Mouse (Mus musculus) hindbrain, embryonic 11.5 days (tissue): ENCODE measurements at regions not wholly inside any gene's neighbourhood (a gene's known extent, or its start where the extent isn't known, plus 50 kb on each side); places are given as distances from the start of the nearest gene placed in this dataset.

Experiments
- ATAC-seq: fragments of 200-750 bp; cut with Nextera tagmentation; 2 replicates; pipeline ENCODE4 v1.8.0; 2017; ENCODE audit warnings: mild to moderate bottlenecking, moderate TSS enrichment, moderate library complexity; ENCODE audit not compliant: low FRiP score
- DNase-seq: peaks from one replicate; pipeline ENCODE4 v3.0.0-alpha.2; 2015; ENCODE audit warnings: low spot score
- H3K27ac ChIP-seq: fragments of 300-500 bp; sonication (generic); 2 replicates; pipeline ENCODE4 v1.5.1; 2014; ENCODE audit warnings: mild to moderate bottlenecking, low read depth, low read length
- H3K27me3 ChIP-seq: fragments of 300-500 bp; sonication (generic); 2 replicates; pipeline ENCODE4 v1.6.1; 2014; ENCODE audit warnings: mild to moderate bottlenecking, low read length, moderate library complexity, mixed read lengths; ENCODE audit not compliant: control insufficient read depth, insufficient read depth
- H3K36me3 ChIP-seq: fragments of 300-500 bp; sonication (generic); 2 replicates; pipeline ENCODE4 v1.6.1; 2014; ENCODE audit warnings: mild to moderate bottlenecking, low read length, moderate library complexity, mixed read lengths; ENCODE audit not compliant: control insufficient read depth, insufficient read depth
- H3K4me1 ChIP-seq: fragments of 300-500 bp; sonication (generic); replicated peaks from 2 replicates; pipeline ENCODE4 v1.6.1; 2014; ENCODE audit warnings: low read length, mixed read lengths; ENCODE audit not compliant: control insufficient read depth, insufficient read depth
- H3K4me2 ChIP-seq: fragments of 300-500 bp; sonication (generic); replicated peaks from 2 replicates; pipeline ENCODE4 v1.6.1; 2014; ENCODE audit warnings: mild to moderate bottlenecking, low read depth, low read length
- H3K4me3 ChIP-seq: fragments of 300-500 bp; sonication (generic); 2 replicates; pipeline ENCODE4 v1.5.1; 2014; ENCODE audit warnings: low read depth, low read length
- H3K9ac ChIP-seq: fragments of 300-500 bp; sonication (generic); 2 replicates; pipeline ENCODE4 v1.6.1; 2014; ENCODE audit warnings: low read depth, low read length
- H3K9me3 ChIP-seq: fragments of 300-500 bp; sonication (generic); 2 replicates; pipeline ENCODE4 v1.6.1; 2016; ENCODE audit warnings: low read length; ENCODE audit not compliant: control insufficient read depth
- WGBS: fragments of 180-500 bp; shearing (Covaris S2); extraction: QIAGEN DNeasy Blood & Tissue Kit; methylation state at CpG from one replicate; pipeline ENCODE4 v1.1.7; 2014; 5-methylcytosine and 5-hydroxymethylcytosine counted together

DNA sequence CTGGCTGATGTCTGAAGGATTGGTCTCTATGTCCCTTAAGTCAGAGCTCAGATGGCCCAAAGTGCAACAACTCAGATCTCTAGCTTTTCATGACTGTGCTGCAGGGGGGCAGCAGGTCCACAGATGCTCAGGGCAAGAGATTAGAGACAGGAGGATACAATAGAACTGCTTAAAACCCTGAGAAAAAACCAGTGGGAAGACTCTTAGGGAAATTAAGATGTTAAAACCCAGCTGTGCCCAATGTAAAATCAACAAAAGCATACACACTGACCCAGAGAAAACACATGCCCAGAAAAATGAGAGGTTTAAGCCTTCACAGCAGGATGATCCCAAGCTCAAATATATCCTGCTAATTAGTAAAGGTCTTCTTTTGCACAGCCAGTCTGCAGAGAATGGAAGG lies 403.5 kb downstream of the Klhl13 start:
- DNase-seq: peak; percentile 1
- no peaks in the 10 kb centered on the region for H3K36me3 ChIP-seq
- H3K9me3 ChIP-seq: no peaks in the 10 kb centered on the region
- no peaks in the 10 kb centered on the region for H3K4me1 ChIP-seq
- H3K27ac ChIP-seq: no peak overlapping the region
- no peak overlapping the region for H3K9ac ChIP-seq
- peak; percentile 54; the same call in 1 of the 2 replicates for ATAC-seq
- H3K4me3 ChIP-seq: no peak overlapping the region
- H3K27me3 ChIP-seq: no peaks in the 10 kb centered on the region
- no peak overlapping the region for H3K4me2 ChIP-seq

DNA sequence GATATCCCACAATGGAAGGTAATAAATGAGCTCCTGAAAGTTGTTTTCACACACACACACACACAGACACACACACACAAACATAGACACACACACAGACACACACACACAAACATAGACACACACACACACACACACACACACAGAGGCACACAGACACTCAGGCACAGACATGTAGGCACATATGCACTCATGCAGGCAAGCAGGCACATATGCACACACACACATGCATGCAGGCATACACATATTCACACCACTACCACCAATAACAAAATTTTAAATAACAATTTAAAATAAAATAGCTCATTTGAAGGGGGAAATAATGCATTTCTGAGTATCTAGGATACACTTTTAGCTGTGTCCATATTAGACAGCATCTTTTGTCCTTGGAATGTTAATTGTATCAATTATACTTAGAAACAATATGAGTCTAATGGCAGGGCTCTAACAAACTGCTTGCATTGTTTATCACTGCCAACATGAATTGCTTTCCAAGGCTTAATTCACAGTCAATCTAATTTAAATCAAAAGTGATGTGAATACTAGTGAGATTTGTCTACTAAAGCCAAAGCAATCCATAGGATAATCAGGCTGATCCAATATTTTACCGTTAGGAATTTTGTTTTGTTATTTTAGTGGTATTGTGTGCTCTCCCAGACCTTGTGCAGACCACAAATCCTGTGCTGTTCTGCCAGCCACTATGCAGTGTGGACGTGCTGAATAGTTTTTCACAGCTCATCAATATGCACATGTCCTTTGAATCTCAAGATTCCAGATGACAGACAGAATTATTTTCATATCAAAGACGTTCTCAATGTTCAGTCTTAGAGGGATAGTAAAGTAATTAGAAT lies 414.3 kb downstream of the Klhl13 start:
- Histone ChIP-seq H3K9me3 (no peaks in the 10 kb centered on the region), H3K36me3 (no peaks in the 10 kb centered on the region), H3K27ac (no peak overlapping the region), H3K4me2 (no peak overlapping the region), H3K4me1 (no peaks in the 10 kb centered on the region), H3K4me3 (no peak overlapping the region), H3K9ac (no peak overlapping the region), H3K27me3 (no peaks in the 10 kb centered on the region)
- ATAC-seq: peak; percentile 53
- no peak for DNase-seq
- 47% methylated on average over 3 of the region's 3 CpGs for WGBS
